Mouse (Mus musculus) limb, embryonic 14.5 days (tissue): ENCODE results near the gene Lmo2. TPM values are rescaled to one million over a fixed set of nuclear protein-coding genes. Genes with fewer than 3 reads are reported as not detected.

Experiments
- ATAC-seq: fragments of 200-750 bp; cut with Nextera tagmentation; 2 replicates; pipeline ENCODE4 v1.8.0; 2017; ENCODE audit warnings: low read depth, moderate number of reproducible peaks, moderate TSS enrichment; ENCODE audit not compliant: low FRiP score
- DNase-seq: peaks from one replicate; pipeline ENCODE4 v3.0.0-alpha.2; 2015; ENCODE audit warnings: low spot score
- H3K27ac ChIP-seq: fragments of 300-500 bp; sonication (generic); replicated peaks from 2 replicates; pipeline ENCODE4 v1.5.1; 2014; ENCODE audit warnings: low read depth, mild to moderate bottlenecking, low read length, moderate library complexity, mixed read lengths
- H3K27me3 ChIP-seq: fragments of 300-500 bp; sonication (generic); 2 replicates; pipeline ENCODE4 v1.6.1; 2014; ENCODE audit warnings: low read length, mixed read lengths; ENCODE audit not compliant: control insufficient read depth, insufficient read depth
- H3K36me3 ChIP-seq: fragments of 300-500 bp; sonication (generic); 2 replicates; pipeline ENCODE4 v1.6.1; 2014; ENCODE audit warnings: mild to moderate bottlenecking, low read length, moderate library complexity, mixed read lengths; ENCODE audit not compliant: control insufficient read depth, insufficient read depth
- H3K4me1 ChIP-seq: fragments of 300-500 bp; sonication (generic); 2 replicates; pipeline ENCODE4 v1.6.1; 2014; ENCODE audit warnings: antibody characterized with exemption, low read length, mixed read lengths; ENCODE audit not compliant: control insufficient read depth, insufficient read depth
- H3K4me2 ChIP-seq: fragments of 300-500 bp; sonication (generic); replicated peaks from 2 replicates; pipeline ENCODE4 v1.6.1; 2014; ENCODE audit warnings: low read depth, mild to moderate bottlenecking, low read length, moderate library complexity; ENCODE audit not compliant: severe bottlenecking
- H3K4me3 ChIP-seq: fragments of 300-500 bp; sonication (generic); replicated peaks from 2 replicates; pipeline ENCODE4 v1.5.1; 2014; ENCODE audit warnings: low read length
- H3K9ac ChIP-seq: fragments of 300-500 bp; sonication (generic); 2 replicates; pipeline ENCODE4 v1.6.1; 2014; ENCODE audit warnings: mild to moderate bottlenecking, low read depth, low read length, moderate library complexity; ENCODE audit not compliant: severe bottlenecking
- H3K9me3 ChIP-seq: fragments of 300-500 bp; sonication (generic); 2 replicates; pipeline ENCODE4 v1.6.1; 2016; ENCODE audit warnings: low read length; ENCODE audit not compliant: control insufficient read depth
- POLR2A ChIP-seq: fragments of 200-500 bp; IDR thresholded peaks from 2 replicates; pipeline ENCODE4 v1.8.0; 2012; ENCODE audit warnings: inconsistent platforms, mild to moderate bottlenecking, moderate library complexity, borderline replicate concordance; ENCODE audit not compliant: insufficient read depth, insufficient read length; ENCODE audit errors: extremely low read depth
- WGBS: fragments of 180-500 bp; shearing (Covaris S2); extraction: QIAGEN DNeasy Blood & Tissue Kit; methylation state at CpG from one replicate; pipeline ENCODE4 v1.1.7; 2014; 5-methylcytosine and 5-hydroxymethylcytosine counted together
- polyA plus RNA-seq, 2 experiments: library from polyadenylated mRNA; depleted of rRNA in 1 of 2; stranded (reverse) in 1 of 2; unstranded in 1 of 2; fragments of >200 nt; fragmentation: Nextera tagmentation in 1 of 2; extraction: Ambion mirVana in 1 of 2; gene quantifications; 2 replicates each; pipeline versions ENCODE4 v1.2.1 to v1.2.3; 2012 to 2014

The Lmo2 gene
- polyA plus RNA-seq, 2 experiments = 17.8 TPM

GRCm38 (mm10) chr2:103917375-103917774 is 40.4 kb upstream of the Lmo2 start:
- Histone ChIP-seq H3K36me3 (no peaks in the 10 kb centered on the region), H3K4me1 (peaks cover 11% of the 10 kb centered on the region; the same call in 1 of the 2 replicates), H3K27me3 (no peaks in the 10 kb centered on the region), H3K4me3 (no peak overlapping the region), H3K4me2 (no peak overlapping the region), H3K9me3 (no peaks in the 10 kb centered on the region), H3K27ac (no peak overlapping the region), H3K9ac (no peak overlapping the region)
- WGBS = 81% methylated on average over 5 of the region's 5 CpGs
- ATAC-seq = no peak
- no peak for DNase-seq
- TF ChIP-seq POLR2A = no peak

GRCm38 (mm10) chr2:103918375-103918774 is 39.4 kb upstream of the Lmo2 start:
- H3K4me1 ChIP-seq = peaks cover 3% of the 10 kb centered on the region; the same call in 1 of the 2 replicates
- H3K9me3 ChIP-seq = no peaks in the 10 kb centered on the region
- H3K36me3 ChIP-seq = no peaks in the 10 kb centered on the region
- no peak overlapping the region for H3K27ac ChIP-seq
- no peak overlapping the region for H3K4me2 ChIP-seq
- 74% methylated on average over 2 of the region's 2 CpGs for WGBS
- H3K27me3 ChIP-seq = no peaks in the 10 kb centered on the region
- DNase-seq (no peak), ATAC-seq (no peak)
- H3K4me3 ChIP-seq = no peak overlapping the region
- no peak overlapping the region for H3K9ac ChIP-seq
- TF ChIP-seq POLR2A = no peak

- Histone ChIP-seq H3K36me3 (no peaks in the 10 kb centered on the region), H3K4me3 (no peak overlapping the region), H3K27me3 (no peaks in the 10 kb centered on the region), H3K27ac (no peak overlapping the region), H3K4me1 (no peaks in the 10 kb centered on the region), H3K9ac (no peak overlapping the region), H3K4me2 (no peak overlapping the region), H3K9me3 (no peaks in the 10 kb centered on the region)
- no peak for DNase-seq
- no peak for TF ChIP-seq POLR2A
- WGBS = 92% methylated on average over 6 of the region's 6 CpGs
- no peak for ATAC-seq
Measured at GRCm38 (mm10) chr2:103919488-103919887, 38.3 kb upstream of the Lmo2 start.

- H3K27me3 ChIP-seq = no peaks in the 10 kb centered on the region
- no peak for TF ChIP-seq POLR2A
- no peaks in the 10 kb centered on the region for H3K36me3 ChIP-seq
- 89% methylated on average over 4 of the region's 4 CpGs for WGBS
- no peak overlapping the region for H3K4me3 ChIP-seq
- no peak overlapping the region for H3K9ac ChIP-seq
- no peak for DNase-seq
- no peak overlapping the region for H3K4me2 ChIP-seq
- no peak for ATAC-seq
- H3K9me3 ChIP-seq = no peaks in the 10 kb centered on the region
- H3K27ac ChIP-seq = no peak overlapping the region
- H3K4me1 ChIP-seq = peaks cover 16% of the 10 kb centered on the region
Measured at GRCm38 (mm10) chr2:103926586-103927113, 31.1 kb upstream of the Lmo2 start.

GRCm38 (mm10) chr2:103927610-103928145 is 30.1 kb upstream of the Lmo2 start:
- no peaks in the 10 kb centered on the region for H3K27me3 ChIP-seq
- no peak overlapping the region for H3K4me3 ChIP-seq
- DNase-seq = peak; percentile 13
- no peak overlapping the region for H3K4me2 ChIP-seq
- no peak overlapping the region for H3K9ac ChIP-seq
- no peaks in the 10 kb centered on the region for H3K36me3 ChIP-seq
- TF ChIP-seq POLR2A = no peak
- no peak; the same call in 1 of the 2 replicates for ATAC-seq
- peaks cover 16% of the 10 kb centered on the region for H3K4me1 ChIP-seq
- H3K9me3 ChIP-seq = no peaks in the 10 kb centered on the region
- H3K27ac ChIP-seq = no peak overlapping the region
- 13% methylated on average over 1 of the region's 1 CpGs for WGBS
